Mouse (Mus musculus) leukemia stem cell, adult 10-12 weeks (primary cell): Measurements from ENCODE around the gene Gm28372. TPM values are rescaled to one million over a fixed set of nuclear protein-coding genes. Genes with fewer than 3 reads are reported as not detected.

ENCODE experiments used
- polyA plus RNA-seq: library from polyadenylated mRNA; stranded (reverse); fragments of >175 nt; gene quantifications from 2 replicates; pipeline ENCODE4 v1.2.3, GENCODE M21; 2012; ENCODE audit warnings: low replicate concordance

Gene Gm28372
- polyA plus RNA-seq, result not detected in 2 replicates

DNA sequence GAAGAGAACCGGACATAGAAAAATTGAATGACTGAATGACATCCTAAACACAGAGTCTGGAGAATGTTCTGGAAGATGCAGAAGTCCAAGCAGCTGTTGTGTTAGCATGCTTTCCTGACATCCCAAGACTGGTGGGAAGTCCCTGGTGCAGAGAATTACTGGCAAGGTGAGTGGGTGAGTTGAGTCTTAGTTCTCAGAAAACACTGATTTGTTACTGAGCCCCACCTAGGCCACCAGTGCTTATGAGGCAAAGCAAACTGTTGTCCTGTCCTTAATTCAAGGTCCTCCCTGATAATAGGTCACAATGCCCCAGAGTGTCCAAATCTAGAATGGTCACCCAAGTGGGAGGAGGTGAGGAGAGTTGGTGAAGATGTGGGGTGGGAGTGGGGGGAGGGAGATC lies at the start of gene Gm28372, which contains the start of gene 1700020A23Rik:
Gene Gm28372 (plus strand): TSS at position 301 of the 400 bp plus-strand sequence.
Gene 1700020A23Rik (plus strand): TSS at position 321 of the 400 bp plus-strand sequence.

DNA sequence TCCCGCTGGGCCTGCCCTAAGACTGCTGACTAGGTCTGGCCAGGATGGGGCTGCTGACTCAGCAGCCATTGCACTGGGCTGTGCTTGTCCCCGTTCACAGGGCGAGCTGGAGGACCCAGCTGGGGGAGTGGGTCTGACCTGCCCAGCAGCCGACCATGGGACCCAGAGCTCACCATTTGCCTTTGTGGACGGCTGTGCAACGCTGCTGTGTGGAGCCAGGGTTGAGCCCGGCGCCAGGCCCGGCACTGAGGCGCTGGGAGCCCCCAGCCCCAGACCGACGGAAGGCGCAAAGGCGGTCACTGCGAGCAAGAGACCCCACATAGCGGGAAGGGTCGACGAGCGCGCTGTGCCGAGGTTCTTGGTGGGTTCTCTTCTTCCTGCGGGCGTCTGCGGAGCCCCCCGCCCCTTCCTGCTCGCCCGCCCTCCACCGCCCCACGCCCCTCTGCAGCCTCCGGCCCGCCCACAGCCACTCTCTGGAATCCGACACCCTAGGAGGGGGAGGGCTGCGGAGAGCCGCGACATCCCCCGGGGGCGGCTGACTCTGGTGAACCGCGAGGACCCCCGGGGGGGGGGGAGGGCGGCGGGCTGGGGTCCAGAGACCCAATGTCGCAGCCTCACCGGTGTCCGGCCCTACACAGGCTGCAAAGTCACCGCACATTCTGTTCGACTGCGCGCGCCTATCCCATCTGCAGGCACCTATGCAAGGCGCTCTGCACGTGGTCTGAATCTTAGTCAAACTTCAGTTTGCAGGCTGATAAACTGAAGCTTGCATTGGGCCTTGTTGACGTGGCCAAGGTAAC lies 7.7 kb upstream of the Gm28372 start, which contains the start of gene Cpxm1:
Gene Cpxm1 (minus strand): TSS at position 389 of the 800 bp plus-strand sequence.

DNA sequence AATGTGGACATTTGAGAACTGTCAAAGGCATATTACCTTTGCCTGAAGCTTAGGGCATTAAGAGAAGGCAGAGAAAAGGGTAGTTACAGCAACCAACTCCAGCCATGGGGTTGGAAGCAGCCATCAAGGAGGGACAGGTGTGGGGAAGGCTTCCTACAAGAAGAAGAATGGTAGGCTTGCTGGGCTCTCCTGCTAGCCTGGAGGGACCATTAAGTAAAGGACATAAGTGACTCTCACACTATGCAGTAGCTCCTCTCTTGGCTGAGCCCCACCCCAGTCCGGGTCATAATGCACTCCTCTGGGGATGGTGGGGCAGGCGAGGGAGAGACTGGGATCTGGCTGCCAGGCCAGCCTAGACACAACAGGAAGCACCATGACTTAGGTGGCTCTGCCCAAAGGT lies 1.1 kb downstream of the Gm28372 start, which contains the start of gene Tmem239:
Gene Tmem239 (plus strand): TSS at position 301 of the 400 bp plus-strand sequence.

DNA sequence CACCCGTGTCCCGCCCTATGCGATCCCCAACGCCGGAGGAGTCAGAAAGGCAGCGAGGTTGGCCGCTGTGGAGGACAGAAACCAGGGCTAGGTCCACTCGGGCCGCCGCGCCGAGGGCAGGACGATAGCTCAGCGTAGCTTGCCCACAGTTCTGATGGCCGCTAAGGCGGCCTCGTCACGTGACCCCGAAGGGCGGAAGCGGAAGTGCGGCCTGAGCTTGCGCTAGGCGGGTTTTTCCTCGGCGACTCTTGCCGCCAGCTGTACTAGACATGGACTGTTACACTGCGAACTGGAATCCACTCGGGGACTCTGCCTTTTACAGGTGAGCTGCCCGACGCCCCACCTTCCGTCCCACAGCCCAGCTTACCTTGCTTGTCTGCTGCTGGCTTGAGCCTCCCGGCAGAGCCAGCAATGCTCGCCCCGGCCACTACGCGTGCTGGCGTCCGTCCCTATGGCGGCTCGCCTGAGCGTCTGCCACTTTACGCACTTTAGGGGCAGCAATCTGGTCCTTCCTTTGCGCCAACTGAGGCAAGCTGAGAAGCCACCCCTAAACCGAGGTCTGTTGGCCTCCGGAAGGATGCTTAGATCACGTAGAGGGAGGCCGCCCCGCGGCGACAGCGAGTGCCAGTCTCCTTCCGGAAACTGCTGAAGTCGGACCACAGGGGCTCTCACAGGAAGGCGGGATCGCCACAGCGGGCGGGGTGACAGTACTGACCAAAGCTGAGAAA lies 19.3 kb downstream of the Gm28372 start, which contains the start of the genes Vps16 and Pced1a:
Gene Vps16 (plus strand): TSS at position 214 of the 728 bp plus-strand sequence.
Gene Pced1a (minus strand): TSS at position 576 of the 728 bp plus-strand sequence.

DNA sequence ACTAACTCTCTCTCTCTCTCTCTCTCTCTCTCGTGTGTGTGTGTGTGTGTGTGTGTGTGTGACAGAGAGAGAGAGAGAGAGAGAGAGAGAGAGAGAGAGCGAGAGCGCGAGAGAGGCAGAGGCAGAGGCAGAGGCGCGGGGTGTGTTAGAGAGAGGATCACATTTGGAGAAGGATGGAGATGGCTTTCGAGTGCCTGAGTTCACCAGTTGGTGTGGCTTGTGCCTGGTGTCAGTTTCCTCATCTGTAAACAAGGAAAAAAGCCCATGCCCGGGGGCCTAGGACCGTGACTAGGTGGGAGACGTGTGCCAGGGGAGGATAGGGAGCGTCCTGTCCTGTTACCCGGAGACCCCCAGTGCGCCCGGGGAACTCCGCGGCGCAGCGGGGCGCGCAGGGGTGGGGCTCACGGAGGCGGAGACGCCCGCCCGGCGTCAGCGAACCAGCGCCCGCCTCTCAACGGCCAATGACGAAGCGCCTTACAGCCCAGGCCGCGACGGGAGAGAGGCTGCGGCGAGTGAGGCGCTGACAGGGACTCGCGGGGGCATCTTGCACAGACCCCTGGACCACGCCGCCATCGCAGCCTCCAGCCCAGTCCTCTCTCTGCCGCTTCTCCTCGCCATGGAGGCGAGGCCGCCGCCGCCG lies 44.9 kb downstream of the Gm28372 start, which contains the start of gene Ptpra:
Gene Ptpra (plus strand): TSS at position 485 of the 640 bp plus-strand sequence.

Other genes starting within 250 kb of the Gm28372 start
- gene Snrpb, start 225.8 kb upstream of the Gm28372 start, polyA plus RNA-seq, result 553 and 601 TPM in 2 replicates
- not detected in 2 replicates for gene Tmc2, start 210.0 kb upstream of the Gm28372 start, polyA plus RNA-seq
- gene Nop56, start 130.8 kb upstream of the Gm28372 start, polyA plus RNA-seq, result 42.9 and 177 TPM in 2 replicates
- gene Idh3b, start 120.7 kb upstream of the Gm28372 start, polyA plus RNA-seq, result 18.5 and 35.0 TPM in 2 replicates
- 0.12 and 0.20 TPM in 2 replicates for gene Ebf4, start 110.1 kb upstream of the Gm28372 start, polyA plus RNA-seq
- 0.30 and 0.91 TPM in 2 replicates for gene Cpxm1, start 7.7 kb upstream of the Gm28372 start, polyA plus RNA-seq
- gene 1700020A23Rik, start within 50 bp of the Gm28372 start, polyA plus RNA-seq, result not detected in 2 replicates
- gene Tmem239, start 1.2 kb downstream of the Gm28372 start, polyA plus RNA-seq, result not detected in 2 replicates
- gene Vps16, start 19.1 kb downstream of the Gm28372 start, polyA plus RNA-seq, result 7.0 and 7.9 TPM in 2 replicates
- 6.0 and 7.3 TPM in 2 replicates for gene Pced1a, start 19.5 kb downstream of the Gm28372 start, polyA plus RNA-seq
- gene Ptpra, start 45.0 kb downstream of the Gm28372 start, polyA plus RNA-seq, result 9.8 and 19.8 TPM in 2 replicates
- 88.7 and 188 TPM in 2 replicates for gene Mrps26, start 158.5 kb downstream of the Gm28372 start, polyA plus RNA-seq
- 0.73 TPM in 1 of 2 replicates, not detected in the other for gene Oxt, start 170.9 kb downstream of the Gm28372 start, polyA plus RNA-seq
- gene Avp, start 177.3 kb downstream of the Gm28372 start, polyA plus RNA-seq, result not detected in 2 replicates
- gene Fastkd5, start 224.8 kb downstream of the Gm28372 start, polyA plus RNA-seq, result 0.09 and 1.7 TPM in 2 replicates
- gene Ubox5, start 224.8 kb downstream of the Gm28372 start, polyA plus RNA-seq, result 2.0 and 3.0 TPM in 2 replicates
- 4.3 and 5.1 TPM in 2 replicates for gene Lzts3, start 237.6 kb downstream of the Gm28372 start, polyA plus RNA-seq